Mouse (Mus musculus): ENCODE measurements at regions not wholly inside any gene's neighbourhood (a gene's known extent, or its start where the extent isn't known, plus 50 kb on each side); places are given as distances from the start of the nearest gene placed in this dataset.

GRCm38 (mm10) chr12:6211266-6211665, 835.8 kb upstream of the Klhl29 start:
- no peaks in the 10 kb centered on the region for H3K36me3 ChIP-seq (ENCODE audit: control insufficient read depth, insufficient read depth, low read length)
- H3K9ac ChIP-seq (ENCODE audit: low read length) = no peak overlapping the region
- no peak overlapping the region for H3K4me2 ChIP-seq
- 42% methylated on average over 1 of the region's 1 CpGs for WGBS
- no peak overlapping the region for H3K27ac ChIP-seq (ENCODE audit: low read depth, low read length)
- no peaks in the 10 kb centered on the region for H3K4me1 ChIP-seq (ENCODE audit: control insufficient read depth, insufficient read depth, low read length)
- ATAC-seq (ENCODE audit: low FRiP score) (no peak), DNase-seq (ENCODE audit: low spot score, missing footprints) (no peak)
- H3K27me3 ChIP-seq (ENCODE audit: control insufficient read depth, insufficient read depth, low read length) = no peaks in the 10 kb centered on the region
- no peak overlapping the region for H3K4me3 ChIP-seq (ENCODE audit: low read depth, low read length)
- no peaks in the 10 kb centered on the region for H3K9me3 ChIP-seq (ENCODE audit: control insufficient read depth, low read length)

GRCm38 (mm10) chr12:6189232-6189631, 813.8 kb upstream of the Klhl29 start:
- Histone ChIP-seq H3K9me3 (ENCODE audit: control insufficient read depth, low read length) (no peaks in the 10 kb centered on the region), H3K9ac (ENCODE audit: low read length) (no peak overlapping the region), H3K36me3 (ENCODE audit: control insufficient read depth, insufficient read depth, low read length) (no peaks in the 10 kb centered on the region), H3K4me3 (ENCODE audit: low read depth, low read length) (no peak overlapping the region), H3K27me3 (ENCODE audit: control insufficient read depth, insufficient read depth, low read length) (no peaks in the 10 kb centered on the region), H3K27ac (ENCODE audit: low read depth, low read length) (no peak overlapping the region), H3K4me2 (no peak overlapping the region), H3K4me1 (ENCODE audit: control insufficient read depth, insufficient read depth, low read length) (peaks cover 3% of the 10 kb centered on the region; the same call in 1 of the 2 replicates)
- WGBS = 70% methylated on average over 3 of the region's 3 CpGs
- no peak for DNase-seq (ENCODE audit: low spot score, missing footprints)
- ATAC-seq (ENCODE audit: low FRiP score) = no peak

GRCm38 (mm10) chr12:6168795-6169194, 793.3 kb upstream of the Klhl29 start:
- no peaks in the 10 kb centered on the region for H3K9me3 ChIP-seq (ENCODE audit: control insufficient read depth, low read length)
- H3K4me1 ChIP-seq (ENCODE audit: control insufficient read depth, insufficient read depth, low read length) = no peaks in the 10 kb centered on the region
- DNase-seq (ENCODE audit: low spot score, missing footprints) (no peak), ATAC-seq (ENCODE audit: low FRiP score) (no peak)
- no peaks in the 10 kb centered on the region for H3K27me3 ChIP-seq (ENCODE audit: control insufficient read depth, insufficient read depth, low read length)
- H3K4me2 ChIP-seq = no peak overlapping the region
- H3K9ac ChIP-seq (ENCODE audit: low read length) = no peak overlapping the region
- H3K36me3 ChIP-seq (ENCODE audit: control insufficient read depth, insufficient read depth, low read length) = no peaks in the 10 kb centered on the region
- H3K4me3 ChIP-seq (ENCODE audit: low read depth, low read length) = no peak overlapping the region
- no peak overlapping the region for H3K27ac ChIP-seq (ENCODE audit: low read depth, low read length)

GRCm38 (mm10) chr12:6154287-6154686, 778.8 kb upstream of the Klhl29 start:
- Histone ChIP-seq H3K4me2 (no peak overlapping the region), H3K4me1 (ENCODE audit: control insufficient read depth, insufficient read depth, low read length) (no peaks in the 10 kb centered on the region), H3K36me3 (ENCODE audit: control insufficient read depth, insufficient read depth, low read length) (no peaks in the 10 kb centered on the region), H3K27me3 (ENCODE audit: control insufficient read depth, insufficient read depth, low read length) (no peaks in the 10 kb centered on the region), H3K27ac (ENCODE audit: low read depth, low read length) (no peak overlapping the region), H3K9ac (ENCODE audit: low read length) (no peak overlapping the region), H3K9me3 (ENCODE audit: control insufficient read depth, low read length) (no peaks in the 10 kb centered on the region), H3K4me3 (ENCODE audit: low read depth, low read length) (no peak overlapping the region)
- WGBS = 81% methylated on average over 2 of the region's 2 CpGs
- ATAC-seq (ENCODE audit: low FRiP score) (no peak), DNase-seq (ENCODE audit: low spot score, missing footprints) (no peak)

GRCm38 (mm10) chr12:6151476-6151875, 776.0 kb upstream of the Klhl29 start:
- Histone ChIP-seq H3K4me3 (ENCODE audit: low read depth, low read length) (no peak overlapping the region), H3K27ac (ENCODE audit: low read depth, low read length) (no peak overlapping the region), H3K9me3 (ENCODE audit: control insufficient read depth, low read length) (no peaks in the 10 kb centered on the region), H3K4me1 (ENCODE audit: control insufficient read depth, insufficient read depth, low read length) (no peaks in the 10 kb centered on the region), H3K27me3 (ENCODE audit: control insufficient read depth, insufficient read depth, low read length) (no peaks in the 10 kb centered on the region), H3K4me2 (no peak overlapping the region), H3K36me3 (ENCODE audit: control insufficient read depth, insufficient read depth, low read length) (no peaks in the 10 kb centered on the region), H3K9ac (ENCODE audit: low read length) (no peak overlapping the region)
- DNase-seq (ENCODE audit: low spot score, missing footprints) (no peak), ATAC-seq (ENCODE audit: low FRiP score) (no peak)
- WGBS = 85% methylated on average over 3 of the region's 3 CpGs

- H3K27ac ChIP-seq (ENCODE audit: low read depth, low read length) = no peak overlapping the region
- WGBS = 87% methylated on average over 2 of the region's 2 CpGs
- no peaks in the 10 kb centered on the region for H3K36me3 ChIP-seq (ENCODE audit: control insufficient read depth, insufficient read depth, low read length)
- H3K4me3 ChIP-seq (ENCODE audit: low read depth, low read length) = no peak overlapping the region
- DNase-seq (ENCODE audit: low spot score, missing footprints) (no peak), ATAC-seq (ENCODE audit: low FRiP score) (no peak)
- no peaks in the 10 kb centered on the region for H3K27me3 ChIP-seq (ENCODE audit: control insufficient read depth, insufficient read depth, low read length)
- no peak overlapping the region for H3K9ac ChIP-seq (ENCODE audit: low read length)
- H3K4me1 ChIP-seq (ENCODE audit: control insufficient read depth, insufficient read depth, low read length) = no peaks in the 10 kb centered on the region
- H3K9me3 ChIP-seq (ENCODE audit: control insufficient read depth, low read length) = no peaks in the 10 kb centered on the region
- H3K4me2 ChIP-seq = no peak overlapping the region
Observed at GRCm38 (mm10) chr12:6132451-6132850, 757.0 kb upstream of the Klhl29 start.

- H3K9me3 ChIP-seq (ENCODE audit: control insufficient read depth, low read length) = no peaks in the 10 kb centered on the region
- no peak overlapping the region for H3K4me3 ChIP-seq (ENCODE audit: low read depth, low read length)
- 87% methylated on average over 3 of the region's 3 CpGs for WGBS
- H3K4me1 ChIP-seq (ENCODE audit: control insufficient read depth, insufficient read depth, low read length) = no peaks in the 10 kb centered on the region
- no peak overlapping the region for H3K27ac ChIP-seq (ENCODE audit: low read depth, low read length)
- H3K27me3 ChIP-seq (ENCODE audit: control insufficient read depth, insufficient read depth, low read length) = no peaks in the 10 kb centered on the region
- no peak for DNase-seq (ENCODE audit: low spot score, missing footprints)
- no peak overlapping the region for H3K9ac ChIP-seq (ENCODE audit: low read length)
- H3K36me3 ChIP-seq (ENCODE audit: control insufficient read depth, insufficient read depth, low read length) = no peaks in the 10 kb centered on the region
- H3K4me2 ChIP-seq = no peak overlapping the region
- ATAC-seq (ENCODE audit: low FRiP score) = no peak
Observed at GRCm38 (mm10) chr12:6119557-6119956, 744.1 kb upstream of the Klhl29 start.

- no peak overlapping the region for H3K9ac ChIP-seq (ENCODE audit: low read length)
- no peaks in the 10 kb centered on the region for H3K36me3 ChIP-seq (ENCODE audit: control insufficient read depth, insufficient read depth, low read length)
- ATAC-seq (ENCODE audit: low FRiP score) = no peak
- H3K9me3 ChIP-seq (ENCODE audit: control insufficient read depth, low read length) = no peaks in the 10 kb centered on the region
- H3K4me1 ChIP-seq (ENCODE audit: control insufficient read depth, insufficient read depth, low read length) = no peaks in the 10 kb centered on the region
- DNase-seq (ENCODE audit: low spot score, missing footprints) = no peak
- no peak overlapping the region for H3K4me3 ChIP-seq (ENCODE audit: low read depth, low read length)
- H3K4me2 ChIP-seq = no peak overlapping the region
- H3K27ac ChIP-seq (ENCODE audit: low read depth, low read length) = no peak overlapping the region
- no peaks in the 10 kb centered on the region for H3K27me3 ChIP-seq (ENCODE audit: control insufficient read depth, insufficient read depth, low read length)
- WGBS = 76% methylated on average over 1 of the region's 1 CpGs
Observed at GRCm38 (mm10) chr12:6115254-6115653, 739.8 kb upstream of the Klhl29 start.

GRCm38 (mm10) chr12:6097295-6097694, 721.8 kb upstream of the Klhl29 start:
- DNase-seq (ENCODE audit: low spot score, missing footprints) = no peak

More at GRCm38 (mm10) chr12:6097295-6097694, 721.8 kb upstream of the Klhl29 start:
- WGBS = 69% methylated on average over 1 of the region's 1 CpGs
- H3K27me3 ChIP-seq (ENCODE audit: control insufficient read depth, insufficient read depth, low read length) = no peaks in the 10 kb centered on the region
- H3K4me2 ChIP-seq = no peak overlapping the region
- H3K9ac ChIP-seq (ENCODE audit: low read length) = no peak overlapping the region
- H3K36me3 ChIP-seq (ENCODE audit: control insufficient read depth, insufficient read depth, low read length) = no peaks in the 10 kb centered on the region
- no peak for ATAC-seq (ENCODE audit: low FRiP score)
- no peaks in the 10 kb centered on the region for H3K9me3 ChIP-seq (ENCODE audit: control insufficient read depth, low read length)
- no peak overlapping the region for H3K4me3 ChIP-seq (ENCODE audit: low read depth, low read length)
- no peaks in the 10 kb centered on the region for H3K4me1 ChIP-seq (ENCODE audit: control insufficient read depth, insufficient read depth, low read length)
- no peak overlapping the region for H3K27ac ChIP-seq (ENCODE audit: low read depth, low read length)
